Mouse (Mus musculus): Measurements from ENCODE around the gene Rbms1. TPM values are rescaled to one million over a fixed set of nuclear protein-coding genes. Genes with fewer than 3 reads are reported as not detected.

Gene Rbms1
- polyA plus RNA-seq, 1 experiment: 252 TPM

- no peak for DNase-seq
- Histone ChIP-seq H3K4me1 (ENCODE audit: control insufficient read depth, insufficient read depth, low read length) (peaks cover 52% of the 10 kb centered on the region), H3K4me3 (replicated peaks; ENCODE audit: extremely low read depth, low read depth, low read length) (no peak overlapping the region)
- TF ChIP-seq CTCF (IDR thresholded peaks at IDR 0.05; ENCODE audit: insufficient read depth, low read length) (no peak), POLR2A (IDR thresholded peaks at IDR 0.05; ENCODE audit: borderline replicate concordance, extremely low read depth, low read depth, low read length) (no peak)
- WGBS: 44% methylated on average over 7 of the region's 7 CpGs
Observed at GRCm38 (mm10) chr2:60872095-60872811, 90.7 kb downstream of the Rbms1 start.

GRCm38 (mm10) chr2:60871001-60871400 is 92.0 kb downstream of the Rbms1 start:
- WGBS: 31% methylated on average over 5 of the region's 5 CpGs
- Histone ChIP-seq H3K4me1 (ENCODE audit: control insufficient read depth, insufficient read depth, low read length) (peaks cover 44% of the 10 kb centered on the region), H3K4me3 (replicated peaks; ENCODE audit: extremely low read depth, low read depth, low read length) (no peak overlapping the region)
- DNase-seq: no peak
- TF ChIP-seq POLR2A (IDR thresholded peaks at IDR 0.05; ENCODE audit: borderline replicate concordance, extremely low read depth, low read depth, low read length) (no peak), CTCF (IDR thresholded peaks at IDR 0.05; ENCODE audit: insufficient read depth, low read length) (no peak)

- Histone ChIP-seq H3K4me3 (replicated peaks; ENCODE audit: extremely low read depth, low read depth, low read length) (no peak overlapping the region), H3K4me1 (ENCODE audit: control insufficient read depth, insufficient read depth, low read length) (peaks cover 46% of the 10 kb centered on the region)
- DNase-seq: no peak
- TF ChIP-seq POLR2A (IDR thresholded peaks at IDR 0.05; ENCODE audit: borderline replicate concordance, extremely low read depth, low read depth, low read length) (no peak), CTCF (IDR thresholded peaks at IDR 0.05; ENCODE audit: insufficient read depth, low read length) (no peak)
- 55% methylated on average over 4 of the region's 4 CpGs for WGBS
Observed at GRCm38 (mm10) chr2:60870450-60870849, 92.5 kb downstream of the Rbms1 start.

GRCm38 (mm10) chr2:60869001-60869743 is 93.8 kb downstream of the Rbms1 start:
- Histone ChIP-seq H3K4me3 (replicated peaks; ENCODE audit: extremely low read depth, low read depth, low read length) (no peak overlapping the region), H3K4me1 (ENCODE audit: control insufficient read depth, insufficient read depth, low read length) (peaks cover 55% of the 10 kb centered on the region)
- DNase-seq: no peak
- TF ChIP-seq POLR2A (IDR thresholded peaks at IDR 0.05; ENCODE audit: borderline replicate concordance, extremely low read depth, low read depth, low read length) (no peak), CTCF (IDR thresholded peaks at IDR 0.05; ENCODE audit: insufficient read depth, low read length) (no peak)
- WGBS: 23% methylated on average over 12 of the region's 12 CpGs

- DNase-seq: no peak
- WGBS: 45% methylated on average over 4 of the region's 4 CpGs
- H3K4me1 ChIP-seq (ENCODE audit: control insufficient read depth, insufficient read depth, low read length): peaks cover 60% of the 10 kb centered on the region
- no peak overlapping the region for H3K4me3 ChIP-seq (replicated peaks; ENCODE audit: extremely low read depth, low read depth, low read length)
- TF ChIP-seq CTCF (IDR thresholded peaks at IDR 0.05; ENCODE audit: insufficient read depth, low read length) (no peak), POLR2A (IDR thresholded peaks at IDR 0.05; ENCODE audit: borderline replicate concordance, extremely low read depth, low read depth, low read length) (no peak)
Observed at GRCm38 (mm10) chr2:60868060-60868662, 94.8 kb downstream of the Rbms1 start.

GRCm38 (mm10) chr2:60867304-60867703 is 95.7 kb downstream of the Rbms1 start:
- Histone ChIP-seq H3K4me3 (replicated peaks; ENCODE audit: extremely low read depth, low read depth, low read length) (no peak overlapping the region), H3K4me1 (ENCODE audit: control insufficient read depth, insufficient read depth, low read length) (peaks cover 58% of the 10 kb centered on the region)
- no peak for DNase-seq
- WGBS: 89% methylated on average over 8 of the region's 8 CpGs
- TF ChIP-seq CTCF (IDR thresholded peaks at IDR 0.05; ENCODE audit: insufficient read depth, low read length): no peak
- no peak for TF ChIP-seq POLR2A (IDR thresholded peaks at IDR 0.05; ENCODE audit: borderline replicate concordance, extremely low read depth, low read depth, low read length)

- no peak for TF ChIP-seq CTCF (IDR thresholded peaks at IDR 0.05; ENCODE audit: insufficient read depth, low read length)
- no peak for TF ChIP-seq POLR2A (IDR thresholded peaks at IDR 0.05; ENCODE audit: borderline replicate concordance, extremely low read depth, low read depth, low read length)
- Histone ChIP-seq H3K4me3 (replicated peaks; ENCODE audit: extremely low read depth, low read depth, low read length) (no peak overlapping the region), H3K4me1 (ENCODE audit: control insufficient read depth, insufficient read depth, low read length) (peaks cover 50% of the 10 kb centered on the region)
- whole genome bisulfite sequencing: 37% methylated on average over 1 of the region's 1 CpGs
- DNase-seq: no peak
Observed at GRCm38 (mm10) chr2:60865869-60866268, 97.1 kb downstream of the Rbms1 start.

- TF ChIP-seq CTCF (IDR thresholded peaks at IDR 0.05; ENCODE audit: insufficient read depth, low read length) (no peak), POLR2A (IDR thresholded peaks at IDR 0.05; ENCODE audit: borderline replicate concordance, extremely low read depth, low read depth, low read length) (no peak)
- Histone ChIP-seq H3K4me1 (ENCODE audit: control insufficient read depth, insufficient read depth, low read length) (peaks cover 45% of the 10 kb centered on the region), H3K4me3 (replicated peaks; ENCODE audit: extremely low read depth, low read depth, low read length) (no peak overlapping the region)
- WGBS: 9% methylated on average over 5 of the region's 5 CpGs
- no peak for DNase-seq
Observed at GRCm38 (mm10) chr2:60864977-60865376, 98.0 kb downstream of the Rbms1 start.

GRCm38 (mm10) chr2:60864256-60864795 is 98.7 kb downstream of the Rbms1 start:
- H3K4me1 ChIP-seq (ENCODE audit: control insufficient read depth, insufficient read depth, low read length): peaks cover 42% of the 10 kb centered on the region
- TF ChIP-seq POLR2A (IDR thresholded peaks at IDR 0.05; ENCODE audit: borderline replicate concordance, extremely low read depth, low read depth, low read length) (no peak), CTCF (IDR thresholded peaks at IDR 0.05; ENCODE audit: insufficient read depth, low read length) (no peak)
- DNase-seq: no peak
- no peak overlapping the region for H3K4me3 ChIP-seq (replicated peaks; ENCODE audit: extremely low read depth, low read depth, low read length)
- 45% methylated on average over 5 of the region's 5 CpGs for WGBS
